Mouse (Mus musculus) olfactory bulb, adult 2 months (tissue): ENCODE data around the gene Rhoh.

Experiments used
- CTCF ChIP-seq: fragments of 200-500 bp; IDR thresholded peaks from 2 replicates; pipeline ENCODE4 v1.5.1; 2012; ENCODE audit warnings: low read depth, mild to moderate bottlenecking, low read length, moderate library complexity; ENCODE audit not compliant: insufficient read depth
- POLR2A ChIP-seq: fragments of 200-500 bp; IDR thresholded peaks from 2 replicates; pipeline ENCODE4 v1.6.1; 2012; ENCODE audit warnings: mild to moderate bottlenecking, low read depth, low read length, moderate library complexity; ENCODE audit not compliant: insufficient read depth

DNA sequence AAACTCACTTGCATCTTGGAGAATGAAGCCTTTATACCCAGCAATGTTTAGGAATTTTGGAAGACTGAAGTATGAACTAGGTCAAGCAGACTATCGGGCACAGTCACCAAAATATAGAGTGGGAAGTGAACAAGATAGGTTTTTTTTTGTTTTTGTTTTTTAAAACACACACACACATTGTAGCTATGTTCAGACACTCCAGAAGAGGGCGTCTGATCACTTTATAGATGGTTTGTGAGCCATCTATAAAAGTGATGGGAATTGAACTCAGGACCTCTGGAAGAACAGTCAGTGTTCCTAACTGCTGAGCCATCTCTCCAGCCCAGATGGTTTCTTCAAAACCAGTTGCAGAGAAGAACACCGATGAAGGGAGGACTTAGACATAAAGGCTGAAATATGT is 27.9 kb upstream of the Rhoh start:
- TF ChIP-seq CTCF (no peak), POLR2A (no peak)
